Mouse (Mus musculus) hindbrain, embryonic 10.5 days (tissue): ENCODE measurements at regions not wholly inside any gene's neighbourhood (a gene's known extent, or its start where the extent isn't known, plus 50 kb on each side); places are given as distances from the start of the nearest gene placed in this dataset.

ENCODE experiments used
- DNase-seq: peaks from one replicate; pipeline ENCODE4 v3.0.0-alpha.2; 2017; ENCODE audit warnings: low spot score
- H3K27ac ChIP-seq: fragments of 300-500 bp; sonication (generic); 2 replicates; pipeline ENCODE4 v1.5.1; 2016; ENCODE audit warnings: mild to moderate bottlenecking, moderate library complexity
- H3K27me3 ChIP-seq: fragments of 300-500 bp; sonication (generic); 2 replicates; pipeline ENCODE4 v1.6.1; 2016; ENCODE audit warnings: mild to moderate bottlenecking; ENCODE audit not compliant: poor library complexity, insufficient read depth, severe bottlenecking
- H3K36me3 ChIP-seq: fragments of 300-500 bp; sonication (generic); 2 replicates; pipeline ENCODE4 v1.6.1; 2016; ENCODE audit warnings: mild to moderate bottlenecking, moderate library complexity
- H3K4me1 ChIP-seq: fragments of 300-500 bp; sonication (generic); replicated peaks from 2 replicates; pipeline ENCODE4 v1.6.1; 2016; ENCODE audit warnings: mild to moderate bottlenecking
- H3K4me3 ChIP-seq: fragments of 300-500 bp; sonication (generic); 2 replicates; pipeline ENCODE4 v1.5.1; 2016; ENCODE audit warnings: mild to moderate bottlenecking, moderate library complexity
- H3K9me3 ChIP-seq: fragments of 300-500 bp; sonication (generic); 2 replicates; pipeline ENCODE4 v1.6.1; 2016; ENCODE audit warnings: mild to moderate bottlenecking, moderate library complexity
- WGBS: fragments of 180-500 bp; shearing (Covaris S2); methylation state at CpG from one replicate; pipeline ENCODE4 v1.1.7; 2016; 5-methylcytosine and 5-hydroxymethylcytosine counted together

DNA sequence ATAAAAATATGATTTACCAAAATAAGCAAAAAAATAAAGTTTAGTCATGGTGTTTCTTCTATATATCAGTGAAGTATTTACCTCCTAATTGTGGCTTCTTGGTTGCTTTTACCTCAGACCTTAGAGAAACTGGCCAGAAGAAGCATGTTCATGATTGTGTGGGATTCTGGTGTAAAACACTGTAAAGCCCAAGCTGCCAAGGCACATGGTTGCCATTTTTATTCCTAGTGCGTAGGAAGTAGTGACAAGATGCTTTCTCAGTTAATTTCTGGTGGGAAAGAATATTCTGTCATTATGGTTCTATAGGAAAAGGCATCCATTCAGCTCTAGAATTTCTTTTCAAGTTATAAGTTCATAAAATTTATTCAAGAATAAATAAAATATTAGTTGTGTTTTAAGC, 805.2 kb downstream of the Olfm4 start:
- WGBS, result 91% methylated on average over 1 of the region's 1 CpGs
- DNase-seq, result no peak
- no peak overlapping the region for H3K4me3 ChIP-seq
- H3K9me3 ChIP-seq, result no peaks in the 10 kb centered on the region
- no peaks in the 10 kb centered on the region for H3K4me1 ChIP-seq
- H3K27me3 ChIP-seq, result no peaks in the 10 kb centered on the region
- no peaks in the 10 kb centered on the region for H3K36me3 ChIP-seq
- no peak overlapping the region for H3K27ac ChIP-seq

DNA sequence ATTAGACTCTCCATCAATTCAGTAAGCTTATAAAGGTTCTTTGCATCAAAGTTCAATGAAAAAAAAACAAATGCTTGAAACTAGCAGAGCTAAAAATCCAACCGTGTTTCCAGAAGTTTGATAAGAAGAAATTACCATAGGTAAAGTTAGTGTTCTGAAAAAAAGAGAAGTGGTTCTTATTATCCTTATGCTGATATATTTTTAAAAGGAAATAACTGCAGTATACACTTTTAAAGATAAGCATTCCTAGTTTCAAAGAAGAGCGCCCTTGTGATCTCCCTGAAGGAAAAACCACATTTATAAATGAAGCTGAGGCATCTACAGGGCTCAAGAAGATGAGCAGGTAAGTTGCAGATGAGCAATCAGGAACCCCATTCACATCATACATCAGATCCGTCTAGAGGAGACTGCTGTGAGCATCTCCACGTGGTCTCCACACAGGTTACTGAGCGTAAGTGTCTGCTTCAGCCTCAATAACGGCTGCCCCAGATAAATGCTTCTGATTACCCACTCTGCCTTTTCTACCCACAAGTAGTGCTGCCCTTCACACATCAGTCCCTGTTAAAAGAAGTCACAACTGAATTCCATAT, 815.6 kb downstream of the Olfm4 start:
- H3K27ac ChIP-seq, result no peak overlapping the region
- WGBS, result 89% methylated on average over 6 of the region's 6 CpGs
- no peak for DNase-seq

DNA sequence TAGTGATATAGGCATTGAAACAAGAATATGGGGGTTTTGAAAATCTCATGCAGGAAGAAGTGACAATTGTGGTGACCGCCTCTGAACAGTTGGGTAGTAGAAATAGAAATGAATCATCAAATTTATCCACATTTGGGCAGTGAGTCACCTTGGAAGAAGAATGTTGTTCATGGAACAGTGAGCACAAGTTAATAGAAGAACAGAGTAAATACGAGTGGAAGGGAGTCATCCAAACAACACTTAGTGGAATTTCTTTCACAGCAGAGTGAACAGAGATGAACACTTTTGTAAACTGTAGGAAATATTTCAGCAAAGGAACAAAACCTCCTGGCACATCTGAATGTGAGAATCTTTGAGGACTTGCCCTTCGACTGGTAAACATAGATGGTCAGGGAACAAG, 846.6 kb downstream of the Olfm4 start:
- Histone ChIP-seq H3K27me3 (no peaks in the 10 kb centered on the region), H3K4me3 (no peak overlapping the region), H3K27ac (no peak overlapping the region), H3K36me3 (no peaks in the 10 kb centered on the region), H3K9me3 (no peaks in the 10 kb centered on the region), H3K4me1 (no peaks in the 10 kb centered on the region)
- 82% methylated on average over 3 of the region's 3 CpGs for WGBS
- no peak for DNase-seq

More for the DNA sequence above, 815.6 kb downstream of the Olfm4 start:
- Histone ChIP-seq H3K9me3 (no peaks in the 10 kb centered on the region), H3K4me3 (no peak overlapping the region), H3K27me3 (no peaks in the 10 kb centered on the region), H3K4me1 (no peaks in the 10 kb centered on the region), H3K36me3 (no peaks in the 10 kb centered on the region)

DNA sequence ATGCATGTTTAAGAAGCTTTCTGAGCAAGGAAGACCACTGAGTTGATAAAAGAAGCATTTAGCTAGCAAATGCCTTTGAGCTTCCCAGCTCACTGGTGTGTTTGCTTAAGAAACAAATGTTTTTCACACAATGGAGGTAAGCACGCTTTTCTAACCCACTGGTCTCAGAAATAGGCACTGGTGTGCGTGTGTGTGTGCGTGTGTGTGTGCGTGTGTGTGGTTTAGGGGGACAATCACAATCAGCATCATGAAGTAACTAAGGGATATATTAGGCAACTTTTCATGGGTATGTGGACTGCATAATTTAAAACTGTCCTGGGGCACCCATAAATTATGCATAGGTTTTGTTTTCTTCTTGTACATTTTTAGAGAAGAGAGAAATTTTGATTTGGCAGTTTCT, 860.7 kb downstream of the Olfm4 start:
- Histone ChIP-seq H3K9me3 (no peaks in the 10 kb centered on the region), H3K27ac (no peak overlapping the region), H3K36me3 (no peaks in the 10 kb centered on the region), H3K4me1 (0 out of 2 replicates have a peak, but pooled peaks cover 9% of the 10 kb centered on the region), H3K4me3 (no peak overlapping the region), H3K27me3 (no peaks in the 10 kb centered on the region)
- WGBS, result 78% methylated on average over 4 of the region's 4 CpGs
- no peak for DNase-seq

DNA sequence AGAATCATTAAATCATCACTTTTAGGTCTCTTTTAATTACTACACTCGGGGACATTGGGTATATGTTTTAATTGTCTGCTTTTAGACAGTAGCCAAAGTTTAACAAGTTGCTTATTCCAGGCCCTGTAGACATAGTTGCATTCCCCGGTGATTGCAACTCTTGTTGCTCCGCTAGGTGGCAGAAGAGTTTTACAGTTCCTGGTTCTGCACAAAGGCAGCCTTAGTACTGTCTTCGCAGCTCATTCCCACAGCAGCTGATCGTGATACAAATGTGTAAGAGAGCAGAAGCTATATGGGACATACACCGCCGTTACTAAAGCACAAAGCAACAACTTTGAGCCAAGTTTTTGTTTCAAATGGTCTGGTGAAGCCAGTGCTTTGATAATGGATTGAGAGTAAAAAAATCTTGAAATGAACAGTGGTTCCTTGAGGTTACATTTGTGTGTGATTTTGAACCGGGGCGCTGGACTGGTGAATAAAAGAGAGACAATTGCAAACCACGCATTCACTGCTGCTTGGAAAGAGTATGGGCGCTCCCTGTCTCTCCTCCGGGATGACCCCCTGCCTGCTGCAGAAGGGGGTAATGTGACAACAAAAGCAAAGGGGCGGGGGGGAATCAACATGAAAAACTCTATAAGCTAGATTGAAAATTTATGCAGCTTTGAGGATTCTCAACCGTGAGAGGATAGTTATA, 861.8 kb downstream of the Olfm4 start:
- Histone ChIP-seq H3K4me1 (0 out of 2 replicates have a peak, but pooled peaks cover 9% of the 10 kb centered on the region), H3K27me3 (no peaks in the 10 kb centered on the region), H3K36me3 (no peaks in the 10 kb centered on the region), H3K4me3 (peak overlapping the region; percentile 27), H3K27ac (peak overlapping the region; percentile 74), H3K9me3 (no peaks in the 10 kb centered on the region)
- 22% methylated on average over 14 of the region's 14 CpGs for WGBS
- peak; percentile 77 for DNase-seq

DNA sequence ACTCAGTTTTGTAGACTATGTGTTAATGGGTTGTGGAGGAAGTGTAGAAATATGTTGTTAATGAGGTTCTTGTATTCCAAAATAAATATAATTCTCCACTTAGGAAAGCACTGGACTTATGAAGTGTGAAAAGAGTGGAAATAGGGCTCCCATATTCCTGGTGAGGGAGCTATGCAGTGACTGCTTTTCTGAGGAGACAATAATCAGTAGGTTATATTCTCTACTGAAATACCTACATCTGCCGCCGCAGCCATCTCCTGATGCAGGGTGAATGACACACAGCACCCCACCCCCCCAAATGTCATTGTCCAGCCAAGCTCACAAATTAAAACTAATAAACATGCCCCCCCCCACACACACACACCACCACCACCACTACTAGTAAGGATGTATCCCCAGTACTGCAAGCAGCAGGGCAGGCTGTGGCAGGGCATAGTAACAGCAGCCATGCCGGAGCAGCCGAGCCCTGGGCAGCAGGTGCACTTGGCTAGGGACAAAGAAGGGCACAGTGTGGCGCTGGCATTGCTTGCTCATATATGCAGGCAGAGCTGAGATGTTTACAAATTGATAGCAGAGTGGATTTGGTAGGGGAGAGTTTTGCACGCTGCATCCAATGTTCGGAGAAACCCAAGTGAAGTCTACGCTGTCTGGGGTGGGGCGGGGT, 862.7 kb downstream of the Olfm4 start:
- 89% methylated on average over 9 of the region's 9 CpGs for WGBS
- Histone ChIP-seq H3K27ac (0 out of 2 replicates have a peak overlapping the region, but pooled peaks have one; percentile 74), H3K27me3 (no peaks in the 10 kb centered on the region), H3K36me3 (no peaks in the 10 kb centered on the region), H3K9me3 (no peaks in the 10 kb centered on the region), H3K4me1 (0 out of 2 replicates have a peak, but pooled peaks cover 9% of the 10 kb centered on the region), H3K4me3 (no peak overlapping the region)
- no peak for DNase-seq
